Mouse (Mus musculus) monocyte, adult 2 months (primary cell): ENCODE data around the gene Scly.
A peak's percentile ranks its signal among the peaks of the same experiment; 100 is the strongest.

Experiments used
- DNase-seq, 2 experiments: peaks; one replicate each; pipeline ENCODE4 v3.0.0; 2022; ENCODE audit warnings: low spot score in 2 of 2, low read depth in 1 of 2

Gene Scly

DNA sequence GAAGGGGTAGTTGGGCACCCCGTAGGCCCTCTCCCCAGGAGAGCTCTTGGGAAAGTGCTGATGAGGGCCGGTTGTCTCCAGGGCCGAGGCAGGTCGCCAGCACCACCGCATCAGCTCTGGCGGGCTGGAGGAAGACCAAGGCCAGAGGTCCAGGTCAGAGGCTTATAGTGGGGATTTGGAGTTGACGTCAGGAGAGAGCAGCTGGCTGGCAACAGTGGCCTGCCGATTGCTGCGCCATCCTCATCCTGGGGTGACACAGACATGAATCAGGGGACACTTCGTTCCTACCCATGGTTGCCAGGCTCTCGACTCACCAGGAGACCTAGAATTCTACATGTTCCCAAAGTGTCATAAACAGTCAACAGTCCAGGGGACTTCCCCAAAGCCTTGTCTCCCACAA lies 58.0 kb downstream of the Scly start:
- no peak for DNase-seq

DNA sequence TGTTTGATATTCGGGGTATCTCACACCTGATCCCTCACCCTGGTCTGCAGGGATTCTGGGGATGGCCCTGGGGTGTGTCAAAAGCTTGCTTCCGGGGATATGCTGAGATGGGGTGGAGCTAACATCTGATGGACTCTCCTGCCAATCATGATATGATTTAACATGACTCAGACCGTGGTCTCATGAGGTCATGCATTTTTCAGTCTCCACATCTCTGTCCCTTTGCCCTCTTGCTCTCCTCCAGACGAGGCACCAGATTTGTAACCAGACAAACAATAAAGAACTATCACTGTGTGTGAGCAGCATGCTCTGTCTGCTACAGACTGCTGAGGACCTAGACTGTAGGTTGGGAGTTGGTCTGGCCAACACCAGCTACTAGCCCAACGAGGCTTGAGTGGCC lies 64.0 kb downstream of the Scly start:
- no peak for DNase-seq

DNA sequence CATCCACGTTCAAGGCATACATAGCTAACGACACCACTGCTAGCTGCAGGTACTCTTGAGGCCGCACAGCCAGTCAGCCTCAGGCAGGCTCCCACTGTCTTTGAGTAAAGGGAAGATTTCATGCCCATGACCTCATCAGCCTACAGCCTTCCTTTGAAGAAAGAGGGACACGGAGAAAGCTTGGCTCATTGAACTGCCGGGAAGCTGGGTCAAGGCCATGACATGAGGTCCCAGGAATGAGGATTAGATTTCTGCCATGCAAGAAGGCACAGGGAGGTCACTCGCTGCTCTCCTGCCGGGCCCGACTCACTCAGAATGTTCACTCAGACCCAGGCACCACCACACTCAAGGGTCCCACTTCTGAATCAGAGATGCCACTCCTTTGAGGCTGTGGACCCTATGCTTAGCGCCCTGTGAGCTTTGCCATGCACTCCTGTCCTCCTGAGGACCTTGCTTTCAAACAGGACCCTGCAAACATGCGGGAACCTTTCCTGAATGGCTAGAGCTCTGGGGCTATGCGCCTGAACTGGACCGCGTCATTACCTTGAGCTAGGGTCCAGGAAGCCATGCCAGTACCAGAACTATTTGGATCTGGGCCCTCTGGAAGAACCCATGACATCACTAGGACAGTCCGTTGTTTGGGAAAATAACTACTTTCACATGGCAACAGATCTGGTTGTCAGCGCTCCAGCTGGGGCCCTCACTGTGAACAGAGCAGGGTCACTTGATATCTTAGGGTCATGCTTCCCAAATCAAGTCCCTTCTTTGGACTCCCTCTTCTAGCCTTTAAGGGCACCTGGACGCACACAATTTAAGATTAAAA lies 66.9 kb downstream of the Scly start:
- no peak for DNase-seq

DNA sequence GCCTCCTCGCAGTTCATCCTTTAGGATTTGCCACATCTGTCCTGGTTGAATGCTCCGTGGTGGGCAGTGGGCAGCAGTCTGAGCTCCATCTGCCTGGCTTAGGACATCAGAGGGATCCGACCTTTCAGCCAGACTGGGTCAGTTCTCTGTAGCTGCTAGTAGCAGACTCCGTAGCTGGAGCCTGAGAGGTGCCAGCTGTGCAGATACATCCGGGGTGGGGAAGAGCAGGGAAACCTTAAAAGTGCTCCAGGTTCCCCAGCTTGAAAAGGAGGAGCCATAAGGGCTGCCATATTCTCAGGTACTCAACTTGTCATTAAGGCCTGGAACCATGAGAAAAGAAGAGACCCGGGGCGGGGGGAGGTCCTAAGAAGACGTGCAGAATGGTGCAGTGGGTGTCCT lies 67.7 kb downstream of the Scly start:
- DNase-seq = no peak

DNA sequence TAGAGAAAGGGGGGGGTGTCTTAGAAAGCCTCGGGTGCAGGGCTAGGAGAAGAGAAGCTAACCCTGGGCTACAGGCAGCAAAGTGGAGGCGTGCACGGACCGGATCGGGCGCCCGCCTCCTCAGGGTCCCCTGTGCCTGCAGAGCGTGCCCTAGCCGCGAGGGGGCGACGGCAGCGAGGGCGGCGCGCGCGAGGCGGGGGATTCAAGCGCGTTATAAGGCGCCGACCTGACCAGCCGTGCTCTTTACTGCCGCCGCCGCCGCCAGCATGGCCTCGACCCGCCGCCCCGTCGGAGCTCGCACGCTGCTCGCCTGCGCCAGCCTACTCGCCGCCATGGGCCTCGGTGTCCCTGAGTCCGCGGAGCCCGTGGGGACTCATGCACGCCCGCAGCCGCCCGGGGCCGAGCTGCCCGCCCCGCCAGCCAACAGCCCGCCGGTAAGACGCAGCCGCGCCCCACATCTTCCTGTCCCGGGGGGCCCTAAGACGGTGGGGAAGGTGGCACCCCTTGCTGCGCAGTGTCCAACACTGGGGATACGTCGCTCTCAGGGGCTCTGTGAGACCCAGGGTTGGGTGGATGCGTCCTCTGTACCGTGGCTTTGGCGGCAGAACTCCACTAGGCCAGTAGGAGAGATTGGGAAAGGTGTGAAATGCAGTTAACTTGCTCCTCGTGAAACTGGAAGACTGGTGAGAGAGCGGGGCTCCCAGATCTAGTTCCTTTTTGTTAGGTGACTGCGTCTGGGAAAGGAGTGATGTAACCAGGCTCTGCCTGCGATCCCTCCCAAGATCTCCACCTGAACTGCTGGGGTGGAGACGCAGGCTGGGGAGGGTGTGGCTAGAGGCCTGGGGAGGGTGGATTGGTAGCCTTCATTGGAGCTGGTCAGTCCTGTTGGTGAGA lies 68.3 kb downstream of the Scly start, which contains the start of gene Erfe:
Gene Erfe, plus strand, starts transcription at position 216 of the 894 bp plus-strand sequence.
- DNase-seq = peak; percentile 35 to 53

DNA sequence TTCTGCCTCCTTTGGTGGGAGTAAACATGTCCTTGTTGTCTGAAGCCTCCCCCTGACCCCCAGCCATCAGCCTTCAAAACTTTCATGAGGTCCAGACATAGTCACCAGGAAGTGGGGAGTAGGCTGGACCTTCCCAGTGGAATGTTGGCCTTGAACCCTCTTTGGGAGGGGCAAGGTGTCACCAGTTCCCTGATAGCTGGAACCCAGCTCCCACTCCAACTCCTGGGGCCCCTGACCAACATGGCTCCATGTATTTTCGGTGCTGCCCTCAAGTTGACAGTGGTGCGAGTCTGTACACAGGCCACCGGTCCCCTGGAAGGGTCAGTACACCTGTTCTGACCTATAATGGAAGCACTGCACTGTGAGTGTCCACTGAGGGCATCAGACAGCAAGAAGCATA lies 69.2 kb downstream of the Scly start:
- DNase-seq = no peak

DNA sequence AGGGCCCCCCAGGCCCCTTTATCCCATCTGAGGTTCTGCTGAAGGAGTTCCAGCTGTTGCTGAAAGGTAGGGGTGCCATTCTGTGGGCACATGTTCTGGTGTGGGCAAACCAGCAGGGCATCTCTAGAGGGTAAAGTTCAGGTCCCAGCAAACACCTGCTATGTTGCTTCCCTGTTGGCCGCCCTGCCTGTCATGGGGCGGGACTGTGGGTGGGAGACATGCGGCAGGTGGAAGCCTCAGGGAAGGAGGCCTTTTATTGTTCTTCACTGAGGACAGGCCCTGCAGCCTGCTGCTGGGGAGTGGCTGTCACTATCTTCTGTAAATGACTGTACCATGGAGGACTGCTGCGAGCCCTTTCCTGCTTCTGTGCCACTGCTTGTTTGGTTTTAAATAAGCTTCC lies 71.3 kb downstream of the Scly start:
- DNase-seq = no peak

DNA sequence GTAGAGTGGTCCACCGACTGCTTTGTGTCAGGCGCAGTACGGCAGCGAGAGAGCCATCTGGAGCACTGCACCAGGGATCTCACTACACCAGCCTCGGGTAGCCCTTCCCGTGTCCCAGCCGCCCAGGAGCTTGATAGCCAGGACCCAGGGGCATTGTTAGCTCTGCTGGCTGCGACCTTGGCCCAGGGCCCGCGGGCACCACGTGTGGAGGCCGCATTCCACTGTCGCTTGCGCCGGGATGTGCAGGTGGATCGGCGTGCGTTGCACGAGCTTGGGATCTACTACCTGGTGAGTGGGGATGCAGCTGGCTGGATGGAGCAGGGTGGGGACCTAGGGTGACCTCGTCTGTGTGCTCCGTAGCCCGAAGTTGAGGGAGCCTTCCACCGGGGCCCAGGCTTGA lies 71.9 kb downstream of the Scly start:
- DNase-seq = no peak
